Mouse (Mus musculus): ENCODE measurements at regions not wholly inside any gene's neighbourhood (a gene's known extent, or its start where the extent isn't known, plus 50 kb on each side); places are given as distances from the start of the nearest gene placed in this dataset.
A peak's percentile ranks its signal among the peaks of the same experiment; 100 is the strongest.
"Not testable (repeated sequence)": the region's sequence is repeated elsewhere in the genome, so short reads cannot be mapped to it uniquely, and the experiment has no call there.

DNA sequence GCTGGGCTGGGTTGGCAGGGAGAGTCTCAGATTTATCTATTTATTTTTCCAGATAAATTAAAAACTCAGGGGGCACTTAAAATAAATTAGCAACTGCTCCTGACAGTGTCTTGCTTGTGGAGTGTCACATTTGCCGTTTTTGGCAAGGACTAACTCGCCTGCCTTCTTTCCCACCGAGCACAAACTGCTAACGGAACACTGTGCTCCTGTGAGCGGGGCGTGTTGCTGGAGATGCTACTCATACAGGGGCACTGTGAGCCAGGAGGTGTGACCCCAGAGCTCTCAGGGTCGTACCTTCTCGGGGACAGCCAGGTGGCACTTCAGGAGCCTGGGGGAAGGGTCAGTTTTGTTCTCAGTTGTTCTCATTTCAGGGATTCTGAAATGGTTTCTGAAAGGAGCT, 292.6 kb downstream of the Vrk1 start:
- DNase-seq (ENCODE audit: low spot score in 2 of 2), result peak; percentile 41 to 43

DNA sequence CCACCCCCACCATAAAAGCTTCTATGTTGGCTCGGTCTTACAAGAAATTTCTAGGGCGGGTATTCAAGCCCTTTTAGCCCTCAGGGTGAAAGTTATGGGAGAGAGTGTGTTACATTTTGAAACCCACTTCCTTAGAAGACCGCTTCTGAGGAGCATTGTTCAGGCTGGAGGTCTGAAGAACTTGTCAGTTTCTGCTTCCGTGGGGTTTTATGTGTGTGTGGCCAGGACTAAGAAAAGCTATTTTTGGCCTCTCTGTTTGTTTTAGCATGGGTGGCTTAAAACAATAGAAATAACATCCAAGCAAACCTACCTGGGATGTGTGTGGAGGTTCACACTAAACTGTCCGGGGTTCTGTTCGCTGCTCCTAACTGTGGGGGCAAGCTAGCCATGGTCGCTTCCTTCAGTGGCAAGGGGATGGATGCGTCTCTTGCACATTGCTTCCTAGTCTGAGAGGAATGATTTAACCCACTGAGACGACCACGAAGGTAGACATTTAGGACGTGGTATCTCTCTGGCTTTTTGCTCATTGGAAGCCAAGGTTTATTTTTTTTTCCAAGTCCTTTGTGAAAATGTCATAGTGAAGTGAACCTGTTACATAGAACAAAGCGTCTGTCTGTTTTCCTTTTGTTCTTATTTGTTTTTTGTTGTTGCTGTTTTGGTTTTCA, 298.4 kb downstream of the Vrk1 start:
- no peak for DNase-seq (ENCODE audit: low spot score in 2 of 2)

DNA sequence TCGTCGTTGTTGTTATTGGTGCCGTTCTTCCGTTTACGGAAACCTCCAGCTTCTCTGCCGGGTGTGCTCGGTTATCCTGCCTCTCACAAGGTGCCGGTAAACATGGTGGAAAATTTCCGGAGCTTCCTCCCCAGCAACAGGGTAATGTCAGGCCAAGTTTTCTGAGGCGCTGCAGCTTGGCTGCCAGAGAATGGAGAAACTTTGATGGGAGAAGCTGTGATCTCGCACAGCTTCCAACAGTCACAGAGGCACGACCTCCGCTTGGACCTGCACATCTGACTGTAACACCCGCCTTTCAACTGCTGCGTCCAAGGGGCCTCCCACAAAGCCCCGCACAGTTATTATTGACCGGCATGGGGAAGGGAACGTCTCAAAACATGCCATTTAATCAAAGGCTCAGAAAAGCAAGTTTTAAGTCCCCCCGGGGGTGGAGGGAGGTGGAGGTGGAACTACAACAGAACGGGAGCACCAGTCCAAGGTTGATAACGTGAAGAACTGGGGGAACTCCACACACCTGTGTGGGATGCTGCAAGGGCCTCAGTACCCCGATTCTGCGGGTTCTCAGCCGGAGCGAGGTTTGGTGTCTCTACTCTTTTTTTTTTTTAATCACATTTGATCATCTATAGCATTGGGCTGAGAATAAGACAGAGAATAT, 299.1 kb downstream of the Vrk1 start:
- DNase-seq (ENCODE audit: low spot score in 2 of 2), result no peak

DNA sequence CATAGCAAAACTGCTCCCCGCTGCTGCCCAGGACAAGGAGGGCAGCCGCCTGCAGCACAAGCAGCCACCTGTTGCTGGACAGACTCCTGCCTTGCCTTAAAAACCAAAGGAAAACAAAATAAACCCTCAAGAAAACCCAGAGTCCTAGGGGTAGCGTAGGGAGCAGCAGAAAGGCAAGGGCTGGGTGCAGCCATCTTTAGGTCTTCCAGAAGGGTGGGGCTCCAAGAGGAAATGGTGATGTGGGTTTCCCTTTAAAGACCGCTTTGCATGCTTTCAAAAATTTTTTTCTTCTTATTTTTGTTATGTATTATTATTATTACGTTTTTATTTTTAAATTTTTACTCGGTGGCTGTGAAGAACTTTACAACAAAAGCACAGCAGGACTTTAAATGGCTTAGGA, 300.1 kb downstream of the Vrk1 start:
- DNase-seq (ENCODE audit: low spot score in 2 of 2), result no peak

DNA sequence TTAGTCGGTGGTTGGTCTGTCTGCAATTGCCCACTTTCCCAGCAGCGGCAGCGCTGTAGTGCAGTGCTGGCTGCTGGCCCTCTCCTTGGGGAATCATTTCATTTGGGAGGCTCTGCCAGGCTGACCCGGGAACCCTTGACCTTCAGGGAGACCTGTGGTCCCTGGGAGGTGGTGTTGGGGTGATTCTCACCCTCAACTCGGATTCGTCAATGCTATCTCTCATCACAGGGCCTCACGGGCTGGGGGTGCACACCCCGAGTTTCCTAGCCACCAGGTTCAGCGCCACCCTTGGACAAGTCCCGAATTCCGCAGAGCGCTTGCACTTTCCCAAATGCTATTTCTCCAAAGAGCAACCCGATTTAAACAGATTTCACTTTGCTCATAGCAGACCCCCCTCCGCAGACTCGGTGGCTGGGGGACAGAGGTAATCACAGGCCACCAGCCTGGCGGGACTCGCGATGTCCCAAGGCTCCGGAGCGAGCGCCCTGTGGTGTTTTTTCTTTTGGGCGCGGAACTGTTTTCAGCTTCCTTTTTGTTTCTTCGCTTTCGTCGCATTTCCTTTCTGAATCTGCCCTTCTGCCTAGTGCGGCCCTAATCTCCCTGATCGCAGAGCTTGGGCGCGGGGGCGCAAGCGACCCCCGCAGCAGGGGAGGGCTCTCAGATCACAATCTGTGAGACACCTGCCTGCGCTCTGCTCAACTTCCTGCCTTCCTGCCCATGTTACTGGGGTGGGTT, 300.7 kb downstream of the Vrk1 start:
- DNase-seq (ENCODE audit: low spot score in 2 of 2), result peak in 1 of 2 experiments; percentile 28

DNA sequence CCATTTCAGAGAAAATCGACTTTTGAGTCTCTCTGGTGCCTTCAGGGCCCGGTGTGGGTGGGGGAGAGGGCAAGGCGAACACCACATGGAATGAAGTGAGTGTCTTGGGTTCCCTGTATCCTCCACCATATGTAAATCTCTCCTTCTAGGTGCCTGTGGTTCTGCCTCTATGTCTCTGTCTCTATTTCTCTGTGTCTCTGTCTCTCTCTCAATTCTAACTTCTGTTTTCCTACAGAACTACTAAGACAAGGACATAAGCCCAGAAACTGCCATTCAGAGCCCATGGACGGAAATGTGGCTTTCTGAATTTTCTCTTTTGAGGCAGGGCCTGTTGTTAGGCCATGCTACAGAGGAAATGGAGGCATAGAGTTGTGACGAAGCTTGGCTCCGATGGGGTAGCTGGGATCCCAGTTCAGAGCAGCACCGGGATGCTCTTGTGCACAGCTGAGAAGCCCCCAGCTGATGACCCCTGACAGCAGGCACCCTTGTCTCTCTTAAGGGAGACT, 301.3 kb downstream of the Vrk1 start:
- DNase-seq (ENCODE audit: low spot score in 2 of 2), result no peak

DNA sequence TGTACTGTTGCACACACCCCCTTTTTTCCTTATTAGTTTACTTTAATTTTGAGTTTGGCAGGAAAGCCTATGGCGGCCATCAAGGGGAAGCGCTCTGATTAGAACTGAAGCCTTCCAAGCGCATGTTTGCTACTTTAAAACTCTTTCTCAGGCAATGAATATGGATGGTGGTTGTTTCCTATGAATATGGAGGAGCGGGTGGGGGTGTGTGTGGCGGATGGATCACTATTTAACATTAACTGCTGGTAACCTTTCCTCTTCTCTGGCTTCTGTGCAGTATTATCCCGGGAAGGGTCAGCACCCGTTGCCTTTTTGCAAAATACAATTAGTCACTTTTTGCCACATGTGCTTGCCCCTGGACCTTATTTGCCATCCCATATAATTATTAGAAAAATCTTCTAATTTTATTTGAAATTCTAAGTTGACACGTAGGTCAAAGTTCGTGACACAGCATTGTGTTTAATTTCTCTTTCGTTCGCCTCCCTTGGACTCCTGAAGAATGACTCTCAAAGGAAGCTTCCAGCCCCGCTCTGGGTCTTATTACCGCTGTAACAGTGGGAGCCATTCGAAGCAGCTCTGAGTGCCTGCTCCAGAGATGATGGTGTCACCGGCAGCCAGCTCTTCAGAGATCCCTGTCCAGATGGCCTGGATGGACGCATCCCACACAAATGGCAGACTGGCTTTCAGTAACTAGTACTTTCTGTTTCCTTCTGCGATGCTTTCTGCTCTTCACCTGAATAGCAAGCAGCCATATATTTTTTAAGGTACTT, 302.0 kb downstream of the Vrk1 start:
- DNase-seq (ENCODE audit: low spot score in 2 of 2), result no peak

DNA sequence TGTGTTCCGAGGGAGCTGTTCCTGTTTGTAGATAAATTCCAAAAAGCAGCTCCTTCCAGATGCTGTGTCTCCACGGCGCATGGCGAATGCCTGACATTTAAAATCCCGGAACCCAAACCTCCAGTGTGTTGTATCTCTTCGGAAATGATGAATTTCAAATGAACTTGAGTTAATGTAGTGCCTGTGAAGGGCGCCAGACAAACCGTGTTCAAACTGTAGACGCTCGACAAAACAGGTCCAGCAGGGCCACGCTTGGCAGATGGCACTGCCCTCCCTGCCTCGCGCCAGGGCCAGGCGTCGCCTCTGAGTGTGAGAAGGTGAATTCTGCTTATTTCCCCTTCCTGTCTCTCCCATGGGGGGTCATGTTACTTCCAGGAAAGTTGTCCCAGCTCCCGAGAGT, 307.7 kb downstream of the Vrk1 start:
- DNase-seq (ENCODE audit: low spot score in 2 of 2), result no peak

DNA sequence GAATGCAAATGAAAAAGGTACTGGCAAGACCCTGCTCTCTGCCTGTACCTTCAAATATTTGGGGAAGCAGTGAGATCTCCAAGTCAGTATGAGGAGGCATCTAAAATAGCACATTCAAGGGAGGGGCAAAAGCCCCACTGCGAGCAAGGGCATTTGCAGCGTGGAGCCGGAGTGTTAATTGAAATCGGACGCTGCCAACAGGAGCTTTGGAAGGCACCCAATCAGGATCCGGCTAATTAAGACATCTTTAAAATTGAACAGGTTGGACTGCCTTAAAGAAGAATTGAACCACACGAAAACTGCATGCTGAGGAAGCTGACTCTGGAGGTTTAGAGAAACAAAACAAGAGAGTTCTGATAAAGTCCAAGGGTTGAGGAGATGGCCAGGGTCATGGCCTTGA, 311.5 kb downstream of the Vrk1 start:
- DNase-seq (ENCODE audit: low spot score in 2 of 2), result no peak

DNA sequence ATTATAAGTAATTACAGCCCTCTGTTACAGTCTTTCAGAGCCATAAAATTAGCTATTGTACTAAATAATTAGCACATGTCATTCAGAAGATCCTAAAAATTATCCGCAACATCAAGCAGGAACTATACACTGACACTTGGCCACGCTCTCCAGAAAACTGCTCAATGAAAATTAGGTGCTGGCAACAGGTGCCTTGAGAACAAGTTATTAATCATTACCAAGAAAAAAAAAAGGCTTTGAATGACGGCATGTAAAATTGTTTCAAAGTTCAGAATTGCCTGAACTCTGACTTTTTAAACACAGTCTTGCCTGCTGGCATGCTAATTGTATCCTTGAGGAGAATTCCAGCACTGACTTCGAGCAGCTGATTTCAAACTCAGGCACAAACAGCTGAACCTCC, 316.6 kb downstream of the Vrk1 start:
- DNase-seq (ENCODE audit: low spot score in 2 of 2), result no peak

DNA sequence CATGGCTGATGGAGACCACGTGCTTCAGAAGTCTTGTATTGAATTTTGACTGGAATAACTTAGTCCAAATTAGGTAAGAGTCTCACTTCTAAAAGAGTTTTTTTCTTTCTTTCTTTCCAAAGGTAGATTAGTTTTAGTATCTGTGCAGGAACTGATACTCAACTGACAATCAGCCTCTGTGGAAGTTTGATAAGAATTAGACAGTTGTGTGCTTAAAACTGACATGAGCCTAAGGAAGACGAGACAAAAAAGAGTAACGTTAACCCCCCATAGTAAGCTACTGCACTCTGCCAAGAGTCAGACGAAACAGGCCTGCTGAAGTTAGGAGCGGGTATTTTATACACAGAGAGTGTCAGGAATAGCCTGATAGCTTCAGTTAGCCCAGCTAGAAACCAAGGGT, 317.3 kb downstream of the Vrk1 start:
- DNase-seq (ENCODE audit: low spot score in 2 of 2), result no peak

DNA sequence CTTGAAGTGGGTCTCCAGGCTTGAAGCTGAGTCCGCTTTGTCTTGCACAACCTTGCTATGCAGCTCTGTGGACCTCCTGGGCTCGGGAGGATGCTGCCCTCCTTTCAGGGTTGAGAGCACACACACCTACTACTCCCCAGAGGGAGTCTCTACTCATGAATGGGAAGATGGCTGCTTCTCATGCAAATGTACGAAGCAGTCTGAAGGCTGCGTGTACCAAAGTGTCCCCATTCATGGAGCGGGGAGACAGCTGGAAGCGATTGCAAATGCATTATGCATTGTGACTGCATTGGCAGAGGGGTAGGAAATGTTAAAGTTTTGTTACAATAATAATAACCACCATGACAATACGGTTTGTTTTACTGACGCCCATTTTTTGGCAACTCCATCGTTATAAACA, 347.8 kb downstream of the Vrk1 start:
- no peak for DNase-seq (ENCODE audit: low spot score in 2 of 2)

DNA sequence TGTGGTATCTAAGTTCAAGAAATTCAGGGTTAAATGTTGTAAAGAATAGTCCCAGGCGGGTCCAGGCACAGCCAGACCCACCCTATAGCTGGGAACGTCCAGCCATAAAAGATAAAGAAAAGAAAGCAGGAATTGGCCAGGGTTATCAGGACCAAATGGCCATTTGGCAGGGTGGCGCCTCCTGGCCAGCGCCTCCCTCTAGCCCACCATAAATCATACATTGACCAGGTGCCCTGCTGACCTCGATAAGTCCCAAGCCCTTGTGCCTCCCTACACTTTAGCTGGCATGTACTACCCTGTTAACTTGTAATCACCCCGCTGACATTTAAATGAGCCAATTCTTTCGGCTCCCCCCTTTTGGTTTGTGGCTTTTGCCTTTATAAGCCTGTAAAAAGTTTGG, 351.6 kb downstream of the Vrk1 start:
- not testable (repeated sequence) for DNase-seq (ENCODE audit: low spot score in 2 of 2)

DNA sequence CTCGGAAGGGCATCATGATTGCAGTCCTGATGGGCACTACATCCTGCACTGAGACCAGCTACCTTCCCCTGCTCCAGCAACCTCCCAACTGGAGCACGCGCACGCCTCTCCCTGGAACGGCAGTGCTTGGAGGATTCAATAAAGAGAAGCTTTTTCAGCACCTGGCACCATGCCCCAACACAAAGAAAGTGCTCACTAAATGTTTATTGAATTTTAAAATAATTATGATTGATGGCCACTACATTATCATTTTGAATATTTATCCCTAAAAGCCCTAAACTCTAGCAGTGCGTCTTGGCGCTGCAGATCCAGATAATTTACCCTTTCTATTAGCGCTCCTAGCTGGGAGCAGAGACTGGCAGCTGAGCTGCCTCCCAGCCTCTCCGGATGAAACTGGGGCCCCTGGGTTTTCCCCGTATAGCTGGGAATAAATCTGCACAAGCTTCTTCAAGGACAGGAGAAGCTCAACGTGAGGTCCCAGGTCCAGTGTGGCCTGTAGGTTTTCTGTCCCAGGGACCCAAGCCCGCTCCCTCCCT, 364.9 kb downstream of the Vrk1 start:
- DNase-seq (ENCODE audit: low spot score in 2 of 2), result peak in 1 of 2 experiments; percentile 39

DNA sequence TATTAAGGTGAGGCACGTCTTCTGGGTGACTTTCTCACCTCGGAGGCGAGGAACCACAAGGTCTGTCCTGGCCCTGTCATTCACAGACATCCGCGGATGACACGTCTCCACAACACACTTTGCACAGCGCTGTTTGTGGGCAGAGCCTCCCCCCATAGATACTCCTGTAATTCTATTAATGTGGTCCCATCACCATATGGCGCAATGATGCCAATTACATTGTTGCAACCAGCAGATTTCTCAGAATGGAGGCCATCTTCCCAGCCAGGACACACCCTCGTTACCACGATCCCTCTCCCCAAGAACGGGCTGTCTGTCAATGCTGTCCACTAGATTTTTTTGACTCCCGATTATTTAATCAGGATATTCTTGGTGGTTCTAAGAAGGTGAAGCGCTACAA, 365.9 kb downstream of the Vrk1 start:
- DNase-seq (ENCODE audit: low spot score in 2 of 2), result no peak

DNA sequence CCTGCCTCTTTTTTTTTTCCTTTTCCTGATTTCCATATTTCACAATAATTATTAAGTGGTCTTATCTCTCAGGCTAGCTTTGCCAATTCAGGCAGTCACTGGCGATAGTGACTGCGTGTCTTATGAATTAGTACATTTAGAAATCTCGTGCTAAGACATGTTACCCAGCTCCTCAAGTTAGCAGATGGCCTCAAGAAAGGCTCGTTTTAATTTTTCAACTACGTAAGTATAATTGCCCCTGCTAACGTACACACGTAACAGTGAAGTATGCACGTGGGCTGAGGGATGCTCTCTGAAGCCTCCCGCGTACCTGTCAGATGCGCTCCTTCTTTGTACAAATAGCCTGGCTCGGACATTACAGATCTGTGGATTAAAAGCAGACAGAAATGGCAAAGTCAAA, 366.8 kb downstream of the Vrk1 start:
- DNase-seq (ENCODE audit: low spot score in 2 of 2), result no peak

DNA sequence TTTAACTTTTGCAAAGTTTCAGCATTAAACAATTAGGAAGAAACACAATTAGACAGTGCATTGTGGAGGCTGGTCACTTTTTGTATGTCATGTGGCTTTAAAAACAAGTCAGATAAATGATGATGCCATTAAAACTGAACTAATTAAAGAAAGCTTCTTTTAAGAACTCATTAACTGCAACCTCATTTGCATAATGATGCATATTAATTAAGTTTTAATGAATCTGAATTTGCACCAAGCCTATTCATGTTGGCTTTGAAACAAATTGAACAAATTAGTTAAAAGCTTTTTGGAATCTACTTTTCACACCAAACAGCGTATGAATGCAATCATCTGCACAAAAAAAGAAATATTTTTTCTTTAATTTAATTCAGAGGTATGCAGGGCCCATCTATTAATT, 367.3 kb downstream of the Vrk1 start:
- DNase-seq (ENCODE audit: low spot score in 2 of 2), result no peak

DNA sequence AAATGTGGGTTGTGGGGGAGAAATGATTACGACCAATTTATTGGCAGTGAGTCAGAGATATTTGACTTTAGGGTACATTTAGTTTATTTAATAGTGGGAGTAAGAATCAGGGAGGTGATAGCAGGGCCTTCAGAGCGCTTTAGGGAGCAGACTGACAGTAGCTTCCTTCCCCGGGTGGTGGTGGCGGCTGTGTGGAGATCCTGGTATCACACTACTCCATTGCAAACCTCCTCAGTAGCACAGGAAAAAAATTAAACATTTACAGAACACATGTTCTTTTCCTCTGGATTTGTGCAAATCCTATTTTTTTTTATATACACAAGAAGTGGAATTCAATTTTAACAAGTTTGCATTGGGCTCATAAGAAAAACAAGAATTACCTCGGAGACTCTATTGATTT, 367.7 kb downstream of the Vrk1 start:
- no peak for DNase-seq (ENCODE audit: low spot score in 2 of 2)

DNA sequence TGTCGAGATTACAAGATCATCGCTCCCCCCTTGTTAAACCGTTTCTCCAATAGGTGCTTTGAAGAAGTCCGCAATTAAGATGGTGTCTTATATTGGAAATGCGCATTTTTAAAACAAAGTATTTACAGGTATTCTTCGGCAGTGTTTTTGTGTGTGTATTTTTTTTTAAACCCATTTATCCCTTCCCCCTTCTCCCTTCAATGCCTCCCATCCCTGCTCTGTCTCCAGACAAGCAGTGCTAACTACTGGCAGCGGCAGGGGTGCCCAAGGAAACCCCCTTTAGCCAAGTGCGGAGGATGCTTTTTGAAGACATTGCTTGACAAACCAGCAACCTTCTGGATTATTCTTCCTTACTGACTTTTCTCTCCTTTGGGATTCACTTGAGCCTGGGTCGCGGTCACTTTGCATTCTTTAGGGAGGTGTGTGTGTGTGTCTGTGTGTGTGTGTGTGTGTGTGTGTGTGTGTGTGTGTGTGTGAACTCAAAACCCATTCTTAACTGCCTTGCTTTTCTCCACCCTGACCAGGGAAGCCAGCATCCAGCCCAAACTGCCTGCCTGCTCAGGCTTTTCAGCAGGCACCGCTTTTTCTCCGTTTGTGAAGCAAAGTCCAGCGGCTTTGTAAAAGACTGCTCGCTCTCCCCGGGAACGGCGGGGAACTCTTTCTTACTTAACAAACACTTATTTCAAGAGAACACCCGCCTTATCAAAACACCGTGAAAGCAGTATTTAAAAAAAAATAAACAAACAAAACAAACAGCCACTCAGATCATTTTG, 368.5 kb downstream of the Vrk1 start:
- peak in 1 of 2 experiments; percentile 16 for DNase-seq (ENCODE audit: low spot score in 2 of 2)

DNA sequence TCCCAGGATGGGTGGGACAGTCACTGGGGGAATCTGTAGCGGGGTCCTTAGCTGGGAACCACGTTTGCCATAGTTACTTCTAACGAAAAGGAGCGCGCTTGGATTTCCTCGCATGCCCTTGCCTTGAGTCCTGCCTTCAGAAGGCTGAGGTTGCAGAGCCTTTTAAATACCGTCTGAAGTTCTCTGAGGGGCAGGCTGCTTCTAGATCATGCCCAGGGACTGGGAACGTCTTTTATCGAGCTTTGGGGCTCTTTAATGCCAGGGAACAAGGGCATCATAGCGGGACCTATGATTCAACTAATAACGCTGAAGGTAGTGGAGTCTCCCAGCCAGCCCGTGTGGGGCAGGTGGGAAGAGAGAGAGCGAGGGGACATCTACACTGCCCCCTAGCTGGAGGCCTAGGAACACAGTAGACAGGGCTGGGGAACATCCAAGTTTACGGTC, 369.1 kb downstream of the Vrk1 start:
- peak in 1 of 2 experiments; percentile 40 for DNase-seq (ENCODE audit: low spot score in 2 of 2)

All from layer of hippocampus, postnatal 10 days (tissue).